Mouse (Mus musculus) embryonic facial prominence, embryonic 12.5 days (tissue): Measurements from ENCODE around the gene Itga2b. TPM values are rescaled to one million over a fixed set of nuclear protein-coding genes. Genes with fewer than 3 reads are reported as not detected.

Source experiments
- ATAC-seq: fragments of 200-750 bp; cut with Nextera tagmentation; 2 replicates; pipeline ENCODE4 v1.8.0; 2017; ENCODE audit not compliant: insufficient number of reproducible peaks, insufficient read depth, low FRiP score, low TSS enrichment
- H3K27ac ChIP-seq: fragments of 300-500 bp; sonication (generic); 2 replicates; pipeline ENCODE4 v1.5.1; 2016; ENCODE audit warnings: mild to moderate bottlenecking
- H3K27me3 ChIP-seq: fragments of 300-500 bp; sonication (generic); 2 replicates; pipeline ENCODE4 v1.6.1; 2016; ENCODE audit warnings: mild to moderate bottlenecking, moderate library complexity
- H3K36me3 ChIP-seq: fragments of 300-500 bp; sonication (generic); 2 replicates; pipeline ENCODE4 v1.6.1; 2016; ENCODE audit warnings: mild to moderate bottlenecking
- H3K4me1 ChIP-seq: fragments of 300-500 bp; sonication (generic); 2 replicates; pipeline ENCODE4 v1.6.1; 2016
- H3K4me2 ChIP-seq: fragments of 300-500 bp; sonication (generic); replicated peaks from 2 replicates; pipeline ENCODE4 v1.6.1; 2016; ENCODE audit warnings: mild to moderate bottlenecking, moderate library complexity
- H3K4me3 ChIP-seq: fragments of 300-500 bp; sonication (generic); 2 replicates; pipeline ENCODE4 v1.5.1; 2016; ENCODE audit warnings: mild to moderate bottlenecking
- H3K9ac ChIP-seq: fragments of 300-500 bp; sonication (generic); 2 replicates; pipeline ENCODE4 v1.6.1; 2016; ENCODE audit warnings: mild to moderate bottlenecking, moderate library complexity
- H3K9me3 ChIP-seq: fragments of 300-500 bp; sonication (generic); 2 replicates; pipeline ENCODE4 v1.6.1; 2016; ENCODE audit warnings: mild to moderate bottlenecking, moderate library complexity
- WGBS: fragments of 180-500 bp; shearing (Covaris S2); methylation state at CpG from one replicate; pipeline ENCODE4 v1.1.7; 2016; 5-methylcytosine and 5-hydroxymethylcytosine counted together
- microRNA-seq: library from miRNA; unstranded; fragments of <30 nt; microRNA quantifications from one replicate; pipeline ENCODE4, GENCODE M21; 2017
- polyA plus RNA-seq: library from polyadenylated mRNA; unstranded; fragments of >200 nt; fragmentation: Nextera tagmentation; extraction: Ambion mirVana; gene quantifications from 2 replicates; pipeline ENCODE4 v1.2.1, GENCODE M21; 2016

The Itga2b gene
- polyA plus RNA-seq, 1 experiment from 2014 or later: 8.3 TPM

GRCm38 (mm10) chr11:102406900-102407833 lies 62.8 kb downstream of the Itga2b start:
- H3K4me2 ChIP-seq: peak overlapping the region; percentile 83
- peaks cover 28% of the 10 kb centered on the region for H3K4me1 ChIP-seq
- H3K27ac ChIP-seq: peak overlapping the region; percentile 87
- peak; percentile 43; the same call in 1 of the 2 replicates for ATAC-seq
- H3K9me3 ChIP-seq: no peaks in the 10 kb centered on the region
- H3K36me3 ChIP-seq: peaks cover 28% of the 10 kb centered on the region
- peaks cover 5% of the 10 kb centered on the region for H3K27me3 ChIP-seq
- peak overlapping the region; percentile 80 for H3K4me3 ChIP-seq
- under 1% methylated on average over 79 of the region's 85 CpGs for WGBS
- H3K9ac ChIP-seq: peak overlapping the region; percentile 85

- Histone ChIP-seq H3K9ac (peak overlapping the region; percentile 85), H3K36me3 (peaks cover 30% of the 10 kb centered on the region), H3K27ac (peak overlapping the region; percentile 87; the same call in 1 of the 2 replicates), H3K4me2 (peak overlapping the region; percentile 83), H3K27me3 (peaks cover 13% of the 10 kb centered on the region), H3K4me1 (peaks cover 32% of the 10 kb centered on the region), H3K9me3 (no peaks in the 10 kb centered on the region), H3K4me3 (peak overlapping the region; percentile 80)
- ATAC-seq: no peak
- 11% methylated on average over 3 of the region's 3 CpGs for WGBS
These were observed 63.5 kb downstream of the Itga2b start for GRCm38 (mm10) chr11:102406401-102406800.

- peaks cover 32% of the 10 kb centered on the region for H3K4me1 ChIP-seq
- H3K4me2 ChIP-seq: peak overlapping the region; percentile 83
- no peak for ATAC-seq
- peak overlapping the region; percentile 85 for H3K9ac ChIP-seq
- H3K27ac ChIP-seq: no peak overlapping the region
- H3K27me3 ChIP-seq: peaks cover 19% of the 10 kb centered on the region
- H3K9me3 ChIP-seq: no peaks in the 10 kb centered on the region
- 84% methylated on average over 11 of the region's 11 CpGs for WGBS
- H3K36me3 ChIP-seq: peaks cover 30% of the 10 kb centered on the region
- peak overlapping the region; percentile 80 for H3K4me3 ChIP-seq
These were observed 64.2 kb downstream of the Itga2b start for GRCm38 (mm10) chr11:102405544-102406285.

- WGBS: 77% methylated on average over 18 of the region's 18 CpGs
- Histone ChIP-seq H3K36me3 (peaks cover 30% of the 10 kb centered on the region), H3K27me3 (peaks cover 33% of the 10 kb centered on the region), H3K27ac (no peak overlapping the region), H3K9me3 (no peaks in the 10 kb centered on the region), H3K4me1 (peaks cover 44% of the 10 kb centered on the region), H3K4me3 (no peak overlapping the region), H3K9ac (0 out of 2 replicates have a peak overlapping the region, but pooled peaks have one; percentile 0), H3K4me2 (no peak overlapping the region)
- no peak for ATAC-seq
These were observed 65.5 kb downstream of the Itga2b start for GRCm38 (mm10) chr11:102404161-102405010.

- H3K4me3 ChIP-seq: no peak overlapping the region
- peaks cover 38% of the 10 kb centered on the region for H3K27me3 ChIP-seq
- peaks cover 30% of the 10 kb centered on the region for H3K36me3 ChIP-seq
- H3K9me3 ChIP-seq: no peaks in the 10 kb centered on the region
- H3K27ac ChIP-seq: no peak overlapping the region
- peaks cover 40% of the 10 kb centered on the region for H3K4me1 ChIP-seq
- ATAC-seq: no peak
- H3K4me2 ChIP-seq: no peak overlapping the region
- no peak overlapping the region for H3K9ac ChIP-seq
- WGBS: 94% methylated on average over 11 of the region's 11 CpGs
These were observed 66.3 kb downstream of the Itga2b start for GRCm38 (mm10) chr11:102403657-102404056.

Small RNA genes within 50 kb of the gene (microRNA-seq; reads per million reads assigned to microRNA genes)
- gene Mir6930: not detected

Other genes with a start within 250 kb of the Itga2b start
- gene Hdac5, start 240.0 kb downstream of the Itga2b start, polyA plus RNA-seq: 70.0 and 80.0 TPM in 2 replicates
- 20.6 and 21.7 TPM in 2 replicates for gene BC030867, start 221.2 kb downstream of the Itga2b start, polyA plus RNA-seq
- gene Asb16, start 201.4 kb downstream of the Itga2b start, polyA plus RNA-seq: 0.10 and 0.18 TPM in 2 replicates
- gene Tmub2, start 185.2 kb downstream of the Itga2b start, polyA plus RNA-seq: 48.9 and 53.6 TPM in 2 replicates
- gene Atxn7l3, start 173.5 kb downstream of the Itga2b start, polyA plus RNA-seq: 25.0 and 26.1 TPM in 2 replicates
- gene Ubtf, start 150.4 kb downstream of the Itga2b start, polyA plus RNA-seq: 103 and 114 TPM in 2 replicates
- 24.5 and 26.4 TPM in 2 replicates for gene Slc4a1, start 103.9 kb downstream of the Itga2b start, polyA plus RNA-seq
- gene Rundc3a, start 76.7 kb downstream of the Itga2b start, polyA plus RNA-seq: 15.9 and 20.4 TPM in 2 replicates
- 188 and 189 TPM in 2 replicates for gene Slc25a39, start 62.2 kb downstream of the Itga2b start, polyA plus RNA-seq
- 116 and 126 TPM in 2 replicates for gene Grn, start 39.8 kb downstream of the Itga2b start, polyA plus RNA-seq
- 13.5 and 15.3 TPM in 2 replicates for gene Fam171a2, start 22.4 kb downstream of the Itga2b start, polyA plus RNA-seq
- 68.7 and 69.1 TPM in 2 replicates for gene Gpatch8, start 86.3 kb upstream of the Itga2b start, polyA plus RNA-seq
- 11.8 and 12.3 TPM in 2 replicates for gene Gm11627, start 109.3 kb upstream of the Itga2b start, polyA plus RNA-seq
- 93.6 and 97.8 TPM in 2 replicates for gene Fzd2, start 134.3 kb upstream of the Itga2b start, polyA plus RNA-seq
- 0.65 and 1.3 TPM in 2 replicates for gene Meioc, start 193.6 kb upstream of the Itga2b start, polyA plus RNA-seq
- gene Ccdc43, start 227.7 kb upstream of the Itga2b start, polyA plus RNA-seq: 49.3 and 52.1 TPM in 2 replicates